Mouse (Mus musculus) limb, embryonic 14.5 days (tissue): ENCODE results near the gene Ampd1. TPM values are rescaled to one million over a fixed set of nuclear protein-coding genes. Genes with fewer than 3 reads are reported as not detected.

Source experiments
- ATAC-seq: fragments of 200-750 bp; cut with Nextera tagmentation; 2 replicates; pipeline ENCODE4 v1.8.0; 2017; ENCODE audit warnings: low read depth, moderate number of reproducible peaks, moderate TSS enrichment; ENCODE audit not compliant: low FRiP score
- DNase-seq: peaks from one replicate; pipeline ENCODE4 v3.0.0-alpha.2; 2015; ENCODE audit warnings: low spot score
- H3K27ac ChIP-seq: fragments of 300-500 bp; sonication (generic); replicated peaks from 2 replicates; pipeline ENCODE4 v1.5.1; 2014; ENCODE audit warnings: low read depth, mild to moderate bottlenecking, low read length, moderate library complexity, mixed read lengths
- H3K27me3 ChIP-seq: fragments of 300-500 bp; sonication (generic); 2 replicates; pipeline ENCODE4 v1.6.1; 2014; ENCODE audit warnings: low read length, mixed read lengths; ENCODE audit not compliant: control insufficient read depth, insufficient read depth
- H3K36me3 ChIP-seq: fragments of 300-500 bp; sonication (generic); 2 replicates; pipeline ENCODE4 v1.6.1; 2014; ENCODE audit warnings: mild to moderate bottlenecking, low read length, moderate library complexity, mixed read lengths; ENCODE audit not compliant: control insufficient read depth, insufficient read depth
- H3K4me1 ChIP-seq: fragments of 300-500 bp; sonication (generic); 2 replicates; pipeline ENCODE4 v1.6.1; 2014; ENCODE audit warnings: antibody characterized with exemption, low read length, mixed read lengths; ENCODE audit not compliant: control insufficient read depth, insufficient read depth
- H3K4me2 ChIP-seq: fragments of 300-500 bp; sonication (generic); replicated peaks from 2 replicates; pipeline ENCODE4 v1.6.1; 2014; ENCODE audit warnings: low read depth, mild to moderate bottlenecking, low read length, moderate library complexity; ENCODE audit not compliant: severe bottlenecking
- H3K4me3 ChIP-seq: fragments of 300-500 bp; sonication (generic); replicated peaks from 2 replicates; pipeline ENCODE4 v1.5.1; 2014; ENCODE audit warnings: low read length
- H3K9ac ChIP-seq: fragments of 300-500 bp; sonication (generic); 2 replicates; pipeline ENCODE4 v1.6.1; 2014; ENCODE audit warnings: mild to moderate bottlenecking, low read depth, low read length, moderate library complexity; ENCODE audit not compliant: severe bottlenecking
- H3K9me3 ChIP-seq: fragments of 300-500 bp; sonication (generic); 2 replicates; pipeline ENCODE4 v1.6.1; 2016; ENCODE audit warnings: low read length; ENCODE audit not compliant: control insufficient read depth
- POLR2A ChIP-seq: fragments of 200-500 bp; IDR thresholded peaks from 2 replicates; pipeline ENCODE4 v1.8.0; 2012; ENCODE audit warnings: inconsistent platforms, mild to moderate bottlenecking, moderate library complexity, borderline replicate concordance; ENCODE audit not compliant: insufficient read depth, insufficient read length; ENCODE audit errors: extremely low read depth
- WGBS: fragments of 180-500 bp; shearing (Covaris S2); extraction: QIAGEN DNeasy Blood & Tissue Kit; methylation state at CpG from one replicate; pipeline ENCODE4 v1.1.7; 2014; 5-methylcytosine and 5-hydroxymethylcytosine counted together
- polyA plus RNA-seq, 2 experiments: library from polyadenylated mRNA; depleted of rRNA in 1 of 2; stranded (reverse) in 1 of 2; unstranded in 1 of 2; fragments of >200 nt; fragmentation: Nextera tagmentation in 1 of 2; extraction: Ambion mirVana in 1 of 2; gene quantifications; 2 replicates each; pipeline versions ENCODE4 v1.2.1 to v1.2.3; 2012 to 2014

The Ampd1 gene
- polyA plus RNA-seq, 2 experiments = 8.3 to 15.4 TPM

- Histone ChIP-seq H3K9me3 (no peaks in the 10 kb centered on the region), H3K27ac (peak within 1 kb of the TSS; percentile 67; the same call in 1 of the 2 replicates), H3K36me3 (no peaks in the 10 kb centered on the region), H3K9ac (peak within 1 kb of the TSS; percentile 80), H3K27me3 (no peaks in the 10 kb centered on the region), H3K4me1 (0 out of 2 replicates have a peak, but pooled peaks cover 7% of the 10 kb centered on the region), H3K4me3 (peak within 1 kb of the TSS; percentile 70), H3K4me2 (peak within 1 kb of the TSS; percentile 85)
- DNase-seq (peak; percentile 92), ATAC-seq (peak; percentile 97)
- TF ChIP-seq POLR2A = 0 out of 2 replicates have a peak, but pooled peaks have one; percentile 50
- 1% methylated on average over 60 of the region's 72 CpGs for WGBS
Measured at GRCm38 (mm10) chr3:103102454-103103390, 28.9 kb downstream of the Ampd1 start, which contains the start of gene Dennd2c. TSS of gene Dennd2c (plus strand) at chr3:103102604.

GRCm38 (mm10) chr3:103107565-103108240 is 33.9 kb downstream of the Ampd1 start:
- Histone ChIP-seq H3K4me1 (0 out of 2 replicates have a peak, but pooled peaks cover 3% of the 10 kb centered on the region), H3K4me2 (no peak overlapping the region), H3K4me3 (no peak overlapping the region), H3K36me3 (no peaks in the 10 kb centered on the region), H3K27ac (no peak overlapping the region), H3K9me3 (no peaks in the 10 kb centered on the region), H3K9ac (no peak overlapping the region), H3K27me3 (no peaks in the 10 kb centered on the region)
- 84% methylated on average over 7 of the region's 7 CpGs for WGBS
- ATAC-seq (no peak), DNase-seq (no peak)
- no peak for TF ChIP-seq POLR2A

GRCm38 (mm10) chr3:103112216-103112615 is 38.4 kb downstream of the Ampd1 start:
- no peaks in the 10 kb centered on the region for H3K4me1 ChIP-seq
- no peak overlapping the region for H3K4me2 ChIP-seq
- no peak for DNase-seq
- ATAC-seq = no peak
- no peaks in the 10 kb centered on the region for H3K36me3 ChIP-seq
- no peak overlapping the region for H3K27ac ChIP-seq
- H3K27me3 ChIP-seq = no peaks in the 10 kb centered on the region
- no peaks in the 10 kb centered on the region for H3K9me3 ChIP-seq
- no peak overlapping the region for H3K4me3 ChIP-seq
- WGBS = 70% methylated on average over 5 of the region's 5 CpGs
- no peak for TF ChIP-seq POLR2A
- no peak overlapping the region for H3K9ac ChIP-seq

GRCm38 (mm10) chr3:103123636-103124035 is 49.8 kb downstream of the Ampd1 start:
- DNase-seq = no peak
- ATAC-seq = no peak
- no peak overlapping the region for H3K9ac ChIP-seq
- no peak for TF ChIP-seq POLR2A
- H3K36me3 ChIP-seq = no peaks in the 10 kb centered on the region
- no peak overlapping the region for H3K4me2 ChIP-seq
- no peaks in the 10 kb centered on the region for H3K9me3 ChIP-seq
- 81% methylated on average over 3 of the region's 3 CpGs for WGBS
- no peaks in the 10 kb centered on the region for H3K27me3 ChIP-seq
- no peak overlapping the region for H3K27ac ChIP-seq
- H3K4me1 ChIP-seq = 0 out of 2 replicates have a peak, but pooled peaks cover 2% of the 10 kb centered on the region
- H3K4me3 ChIP-seq = no peak overlapping the region

- 93% methylated on average over 3 of the region's 3 CpGs for WGBS
- DNase-seq (no peak), ATAC-seq (no peak)
- Histone ChIP-seq H3K9me3 (no peaks in the 10 kb centered on the region), H3K4me1 (peaks cover 16% of the 10 kb centered on the region), H3K9ac (no peak overlapping the region), H3K27ac (no peak overlapping the region), H3K4me3 (no peak overlapping the region), H3K27me3 (no peaks in the 10 kb centered on the region), H3K36me3 (no peaks in the 10 kb centered on the region), H3K4me2 (no peak overlapping the region)
- no peak for TF ChIP-seq POLR2A
Measured at GRCm38 (mm10) chr3:103126138-103126537, 52.3 kb downstream of the Ampd1 start.
